Mouse (Mus musculus) ES-E14 (cell line): Measurements from ENCODE around the gene Abhd5. TPM values are rescaled to one million over a fixed set of nuclear protein-coding genes. Genes with fewer than 3 reads are reported as not detected.

Experiments
- DNase-seq: peaks from one replicate; pipeline ENCODE4 v3.0.0-alpha.2; 2013; ENCODE audit warnings: low read depth, low spot score
- H3K27ac ChIP-seq: 2 replicates; pipeline ENCODE4 v1.5.1; 2012; ENCODE audit warnings: low read depth, mild to moderate bottlenecking, low read length, moderate library complexity, mixed read lengths; ENCODE audit not compliant: poor library complexity, insufficient read depth, severe bottlenecking
- H3K36me3 ChIP-seq: 2 replicates; pipeline ENCODE4 v1.6.1; 2012; ENCODE audit warnings: mild to moderate bottlenecking, low read length, moderate library complexity, mixed read lengths; ENCODE audit not compliant: control insufficient read depth, poor library complexity, insufficient read depth, severe bottlenecking
- H3K4me1 ChIP-seq, 2 experiments: fragments of 150-350 bp in 1 of 2; sonication (generic) in 1 of 2; 2 replicates each; pipeline ENCODE4 v1.6.1; 2012; ENCODE audit warnings: low read length in 2 of 2, mild to moderate bottlenecking in 1 of 2, mixed read lengths in 1 of 2; ENCODE audit not compliant: control insufficient read depth in 2 of 2, insufficient read depth in 2 of 2, poor library complexity in 1 of 2
- H3K4me3 ChIP-seq, 2 experiments: fragments of 150-350 bp in 1 of 2; sonication (generic) in 1 of 2; 2 replicates each; pipeline ENCODE4 v1.5.1; 2012; ENCODE audit warnings: low read length in 2 of 2, low read depth in 1 of 2, mild to moderate bottlenecking in 1 of 2, mixed read lengths in 1 of 2; ENCODE audit not compliant: insufficient read depth in 1 of 2, poor library complexity in 1 of 2, severe bottlenecking in 1 of 2
- H3K9ac ChIP-seq: 2 replicates; pipeline ENCODE4 v1.6.1; 2012; ENCODE audit warnings: low read depth, mild to moderate bottlenecking, low read length, mixed read lengths; ENCODE audit not compliant: poor library complexity, insufficient read depth, severe bottlenecking
- H3K9me3 ChIP-seq: fragments of 150-350 bp; sonication (generic); 2 replicates; pipeline ENCODE4 v1.6.1; 2012; ENCODE audit warnings: low read depth, mild to moderate bottlenecking, low read length; ENCODE audit not compliant: control insufficient read depth, insufficient read depth
- CHD2 ChIP-seq: IDR thresholded peaks from 2 replicates; pipeline ENCODE4 v1.6.1; 2014; ENCODE audit warnings: mild to moderate bottlenecking, low read depth, low read length, inconsistent platforms
- HCFC1 ChIP-seq: IDR thresholded peaks from 2 replicates; pipeline ENCODE4 v1.6.1; 2012; ENCODE audit warnings: low read length, inconsistent platforms, borderline replicate concordance; ENCODE audit not compliant: insufficient read depth
- MAFK ChIP-seq: IDR thresholded peaks from 2 replicates; pipeline ENCODE4 v1.6.1; 2014; ENCODE audit warnings: mild to moderate bottlenecking, low read depth, low read length, inconsistent platforms; ENCODE audit not compliant: insufficient read depth
- ZC3H11A ChIP-seq: IDR thresholded peaks from 2 replicates; pipeline ENCODE4 v1.6.1; 2012; ENCODE audit warnings: low read depth, mild to moderate bottlenecking, inconsistent platforms, low read length, borderline replicate concordance
- ZNF384 ChIP-seq: IDR thresholded peaks from 2 replicates; pipeline ENCODE4 v1.6.1; 2012; ENCODE audit warnings: low read depth, low read length, inconsistent platforms
- in situ Hi-C, 2 experiments: fragments of 600-800 bp; cut with MboI; formaldehyde crosslinking; loops; one replicate each; pipeline ENCODE4 v1.15.1; 2025; ENCODE audit warnings: low sequenced_read_pairs in 2 of 2, inconsistent platforms in 1 of 2; ENCODE audit not compliant: unreplicated experiment in 2 of 2
- total RNA-seq: library from RNA; depleted of rRNA; stranded (reverse); fragments of 300-350 nt; gene quantifications from 2 replicates; pipeline ENCODE4 v1.2.3, GENCODE M21; 2012

Gene Abhd5
- total RNA-seq, 1 experiment = 14.8 TPM

DNA sequence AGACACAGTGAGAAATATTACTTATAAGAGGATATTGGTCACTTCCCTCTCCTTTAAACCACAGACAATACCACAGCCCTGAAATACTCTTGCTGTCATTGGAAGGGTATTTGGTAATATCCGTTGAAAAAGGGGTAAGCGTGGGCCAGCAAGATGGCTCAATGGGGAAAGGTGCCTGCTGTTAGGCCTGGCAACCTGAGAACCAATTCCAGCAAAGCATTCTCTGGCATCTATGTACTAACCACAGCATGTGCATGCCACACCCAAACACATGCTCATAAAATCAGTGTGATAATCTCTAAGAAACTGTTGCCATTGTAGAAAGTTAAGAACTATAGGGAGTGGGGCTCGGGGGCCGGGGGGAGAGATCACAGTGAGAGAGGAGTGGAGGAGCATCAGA is 2.1 kb upstream of the Abhd5 start:
- peaks cover 0 to 4% of the 10 kb centered on the region in 2 experiments; a peak in 1 of 4 replicates for H3K4me1 ChIP-seq
- no peak overlapping the region for H3K9ac ChIP-seq
- no peaks in the 10 kb centered on the region for H3K36me3 ChIP-seq
- H3K27ac ChIP-seq = no peak overlapping the region
- no peaks in the 10 kb centered on the region for H3K9me3 ChIP-seq
- no peak overlapping the region for H3K4me3 ChIP-seq
- no peak for TF ChIP-seq ZNF384
- TF ChIP-seq CHD2 = no peak
- no peak for TF ChIP-seq MAFK
- TF ChIP-seq ZC3H11A = no peak
- TF ChIP-seq HCFC1 = no peak
- DNase-seq = no peak
- in situ Hi-C loops = no loop called here

DNA sequence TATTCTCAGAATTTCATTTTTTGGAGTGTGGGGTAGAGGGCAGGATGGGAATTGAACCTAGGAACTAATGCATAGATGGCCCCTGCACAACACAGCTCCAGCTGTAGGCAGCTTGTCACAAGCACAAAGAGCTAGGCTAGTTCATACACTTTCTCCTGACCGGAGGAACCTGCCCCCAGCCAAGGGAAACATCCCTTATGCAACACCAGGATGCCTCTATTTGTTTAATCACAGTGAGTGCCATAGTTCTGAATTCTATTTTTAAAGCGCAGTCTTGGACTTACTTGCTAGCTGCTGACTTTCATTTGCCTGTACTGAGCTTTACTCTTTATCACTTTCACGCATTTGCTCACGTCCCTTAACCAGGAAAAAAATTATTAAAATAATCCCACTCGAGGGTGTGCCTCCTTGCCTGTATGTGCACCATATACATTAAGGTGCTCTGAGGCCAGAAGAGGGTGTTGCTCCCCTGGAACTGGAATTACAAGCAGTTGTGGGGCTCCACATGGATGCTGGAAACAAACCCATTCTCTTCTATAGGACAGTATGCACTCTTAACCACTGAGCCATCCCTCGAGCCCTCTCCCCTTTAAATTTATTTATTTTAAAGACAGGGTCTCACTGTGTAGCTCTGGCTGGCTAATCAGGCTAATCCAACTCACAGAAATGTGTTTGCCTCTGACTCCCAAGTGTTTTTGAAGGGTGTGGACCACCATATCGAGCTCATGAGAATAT is 845 bp upstream of the Abhd5 start:
- Histone ChIP-seq H3K27ac (no peak overlapping the region), H3K9me3 (no peaks in the 10 kb centered on the region), H3K9ac (no peak overlapping the region), H3K4me1 (peaks cover 0 to 4% of the 10 kb centered on the region in 2 experiments; a peak in 1 of 4 replicates), H3K4me3 (peak overlapping the region in 1 of 2 experiments; percentile 52; a peak in 1 of 4 replicates), H3K36me3 (no peaks in the 10 kb centered on the region)
- no peak for TF ChIP-seq ZC3H11A
- TF ChIP-seq ZNF384 = no peak
- TF ChIP-seq MAFK = no peak
- no peak for TF ChIP-seq HCFC1
- TF ChIP-seq CHD2 = no peak
- in situ Hi-C loops = no loop called here
- no peak for DNase-seq

DNA sequence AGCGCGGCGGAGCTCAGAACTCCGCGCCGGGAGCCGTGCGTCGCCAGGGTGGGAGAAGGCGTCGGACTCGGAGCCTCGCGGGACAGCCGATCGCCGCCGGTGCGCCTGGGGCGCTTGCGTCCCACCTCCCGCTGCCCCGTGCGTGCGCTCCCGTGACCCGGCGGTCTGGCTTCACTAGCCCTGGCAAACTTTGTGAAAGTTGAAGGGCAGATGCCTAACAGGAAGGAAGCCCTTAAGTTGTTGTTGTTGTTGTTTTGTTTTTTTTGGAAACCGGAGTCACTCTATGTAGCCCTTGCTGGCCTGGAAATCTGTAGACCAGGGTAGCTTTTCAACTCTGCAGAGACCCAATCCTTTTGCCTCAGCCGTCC is 601 bp downstream of the Abhd5 start:
- in situ Hi-C loops = no loop called here
- Histone ChIP-seq H3K9ac (peak overlapping the region; percentile 87), H3K9me3 (no peaks in the 10 kb centered on the region), H3K36me3 (no peaks in the 10 kb centered on the region), H3K27ac (no peak overlapping the region), H3K4me3 (peak overlapping the region; percentile 52 to 77), H3K4me1 (peaks cover 0 to 4% of the 10 kb centered on the region in 2 experiments; a peak in 1 of 4 replicates)
- DNase-seq = peak; percentile 17
- TF ChIP-seq ZC3H11A = no peak
- no peak for TF ChIP-seq ZNF384
- no peak for TF ChIP-seq HCFC1
- TF ChIP-seq CHD2 = no peak
- TF ChIP-seq MAFK = no peak

DNA sequence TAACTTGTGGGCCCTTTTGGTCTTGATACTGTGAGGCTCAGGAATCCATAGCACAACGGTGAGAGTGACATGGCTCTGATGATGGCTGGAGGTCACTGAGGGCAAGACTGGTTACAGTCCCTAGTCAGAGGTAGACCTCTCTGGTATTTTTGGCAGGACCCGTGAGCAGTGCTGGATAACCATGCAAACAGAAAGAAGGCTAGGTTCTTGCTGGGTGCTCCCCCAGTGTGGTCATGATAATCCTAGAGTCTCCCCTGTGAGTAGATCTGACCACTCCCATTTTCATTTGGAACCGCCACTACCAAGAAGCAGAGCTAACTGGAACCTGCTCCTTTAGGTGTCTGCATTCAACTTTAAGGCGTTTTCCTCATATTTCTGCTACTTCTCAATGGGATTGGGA is 1.5 kb downstream of the Abhd5 start:
- Histone ChIP-seq H3K9ac (no peak overlapping the region), H3K9me3 (no peaks in the 10 kb centered on the region), H3K36me3 (no peaks in the 10 kb centered on the region), H3K27ac (no peak overlapping the region), H3K4me3 (no peak overlapping the region), H3K4me1 (peaks cover 0 to 4% of the 10 kb centered on the region in 2 experiments; a peak in 1 of 4 replicates)
- in situ Hi-C loops = no loop called here
- no peak for DNase-seq
- TF ChIP-seq ZNF384 = no peak
- no peak for TF ChIP-seq MAFK
- no peak for TF ChIP-seq CHD2
- TF ChIP-seq HCFC1 = no peak
- TF ChIP-seq ZC3H11A = no peak
